Mouse (Mus musculus): ENCODE data around the gene Apoa1.

GRCm38 (mm10) chr9:46223090-46223489 lies 5.3 kb upstream of the Apoa1 start:
- no peak for TF ChIP-seq EP300 (IDR thresholded peaks at IDR 0.05; ENCODE audit: low read depth)
- TF ChIP-seq CTCF (IDR thresholded peaks at IDR 0.05; ENCODE audit: low read depth): no peak

All from liver, postnatal 0 days (tissue).